Mouse (Mus musculus) ES-Bruce4 (cell line): ENCODE results near the gene Fam117a.

Experiments used
- CTCF ChIP-seq: IDR thresholded peaks from one replicate; pipeline ENCODE4 v1.8.1; 2011; ENCODE audit warnings: low read depth, low read length
- EP300 ChIP-seq: IDR thresholded peaks from 2 replicates; pipeline ENCODE4 v1.6.1; 2011; ENCODE audit warnings: low read depth, low read length; ENCODE audit not compliant: insufficient read depth
- POLR2A ChIP-seq: IDR thresholded peaks from one replicate; pipeline ENCODE4 v1.8.1; 2011; ENCODE audit warnings: low read length; ENCODE audit not compliant: insufficient read depth

DNA sequence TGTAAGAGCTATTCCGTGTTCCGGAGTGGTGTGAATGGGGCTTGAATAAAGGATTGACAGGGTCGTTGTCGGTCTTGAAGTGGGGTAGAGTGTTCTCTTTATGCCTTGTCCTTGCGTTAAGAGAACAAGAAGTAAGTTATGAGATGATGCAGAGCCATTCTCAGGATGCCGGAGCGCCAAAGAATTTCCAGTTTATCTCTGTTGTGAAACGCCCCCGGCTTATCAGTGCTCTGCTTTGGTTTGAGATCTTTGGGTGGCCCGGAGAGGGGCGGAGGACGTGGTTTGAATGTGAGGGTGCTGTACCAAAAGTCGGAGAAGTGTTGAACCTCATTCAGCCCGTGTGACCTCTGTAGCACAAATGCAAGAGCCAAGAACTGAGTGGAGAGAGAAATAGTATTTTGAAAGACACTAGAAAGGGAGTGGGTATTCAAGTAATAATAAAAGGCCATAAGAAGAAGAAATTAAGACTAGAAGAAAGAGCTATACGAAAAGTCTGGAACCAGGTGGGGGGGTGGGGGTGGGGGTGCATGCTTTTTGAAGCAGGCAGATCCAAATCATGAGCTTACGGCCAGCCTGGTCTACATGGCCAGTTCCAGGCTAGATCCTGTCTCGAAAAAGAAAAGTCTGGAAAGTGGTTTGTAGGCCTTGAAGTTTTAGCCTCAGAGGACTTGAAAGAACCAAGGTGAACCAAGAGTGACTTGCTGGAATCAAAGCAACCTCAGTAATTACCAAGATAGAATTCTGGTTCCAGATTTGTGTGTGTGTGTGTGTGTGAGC lies 26.0 kb upstream of the Fam117a start:
- TF ChIP-seq CTCF (no peak), EP300 (no peak), POLR2A (no peak)
